Mouse (Mus musculus) liver, postnatal 0 days (tissue): ENCODE measurements around the gene H2afy2.

Experiments used
- CTCF ChIP-seq: sonication (generic); IDR thresholded peaks from 2 replicates; pipeline ENCODE4 v1.5.1; 2016; ENCODE audit warnings: antibody characterized with exemption, low read depth
- EP300 ChIP-seq: IDR thresholded peaks from 2 replicates; pipeline ENCODE4 v1.6.1; 2016; ENCODE audit warnings: antibody characterized with exemption, low read depth, mild to moderate bottlenecking

GRCm38 (mm10) chr10:61781461-61782128 lies 2.4 kb downstream of the H2afy2 start:
- no peak for TF ChIP-seq CTCF
- TF ChIP-seq EP300, result no peak
